Mouse (Mus musculus): ENCODE data around the gene Akr1b10. TPM values are rescaled to one million over a fixed set of nuclear protein-coding genes. Genes with fewer than 3 reads are reported as not detected.

Akr1b10 gene
- polyA plus RNA-seq (2015; fragmentation: Nextera tagmentation; extraction: Ambion mirVana), result 5.5 and 6.0 TPM in 2 replicates

DNA sequence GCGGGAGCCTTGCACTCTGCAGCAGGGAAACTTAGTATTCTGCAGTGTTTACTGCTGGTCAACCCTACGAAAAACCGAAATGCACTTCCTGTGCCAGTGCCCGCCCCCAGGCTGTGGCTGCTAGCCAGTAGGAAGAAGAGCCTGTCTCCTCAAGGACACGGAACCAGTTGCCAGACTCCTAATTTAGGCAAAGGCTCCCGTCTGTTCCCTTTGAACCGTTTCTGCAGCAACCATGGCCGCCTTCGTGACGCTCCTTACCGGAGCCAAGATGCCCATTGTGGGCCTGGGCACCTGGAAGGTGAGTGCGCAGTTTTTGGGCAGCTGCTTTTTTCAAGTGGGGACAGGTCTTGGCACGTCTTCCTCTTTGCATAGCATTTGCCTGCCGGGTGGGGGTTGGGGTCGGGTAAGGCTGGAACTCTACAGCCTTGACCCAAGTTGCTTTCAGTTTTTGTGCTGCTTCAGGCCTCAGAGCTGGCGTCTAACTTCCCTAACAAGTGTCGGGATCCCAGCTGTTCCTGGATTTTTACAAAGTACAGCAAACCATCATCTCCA, at the start of gene Akr1b10:
Gene Akr1b10, plus strand, starts transcription at position 109 of the 552 bp plus-strand sequence.
- Histone ChIP-seq H3K36me3 (ENCODE audit: control insufficient read depth, insufficient read depth) (no peaks in the 10 kb centered on the region), H3K27ac (ENCODE audit: low read length) (peak within 1 kb of the TSS; percentile 64), H3K4me3 (ENCODE audit: low read depth, low read length) (peak within 1 kb of the TSS; percentile 64), H3K27me3 (ENCODE audit: control insufficient read depth, insufficient read depth, low read depth, low read length) (no peaks in the 10 kb centered on the region), H3K9ac (ENCODE audit: low read depth, low read length) (peak within 1 kb of the TSS; percentile 54), H3K9me3 (replicated peaks; ENCODE audit: control insufficient read depth, low read length) (no peaks in the 10 kb centered on the region), H3K4me2 (ENCODE audit: low read depth, low read length) (peak within 1 kb of the TSS; percentile 76), H3K4me1 (ENCODE audit: control insufficient read depth, low read depth, low read length) (peaks cover 5% of the 10 kb centered on the region)
- ATAC-seq (ENCODE audit: low read depth), result peak; percentile 56
- under 1% methylated on average over 17 of the region's 17 CpGs for WGBS (ENCODE audit: insufficient replicate concordance)

DNA sequence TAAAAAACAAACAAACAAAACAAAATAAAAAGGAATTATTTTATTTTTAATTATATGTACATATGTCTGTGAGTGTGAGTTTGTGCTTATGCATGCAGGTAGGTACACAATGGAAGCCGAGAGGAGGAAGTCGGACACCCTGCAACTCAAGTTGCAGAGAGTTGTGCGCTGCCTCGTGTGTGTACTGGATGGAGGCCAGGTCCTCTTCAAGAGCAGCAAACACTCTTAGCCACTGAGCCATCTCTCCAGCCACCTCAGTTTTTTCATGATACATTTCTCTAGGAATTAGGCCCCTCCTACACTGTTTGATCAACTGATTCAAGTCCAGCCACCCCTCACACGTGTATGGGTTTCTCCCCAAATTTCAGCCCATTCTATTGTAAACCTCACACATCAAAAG, 49.3 kb upstream of the Akr1b10 start:
- Histone ChIP-seq H3K4me2 (ENCODE audit: low read depth, low read length) (no peak overlapping the region), H3K9ac (ENCODE audit: low read depth, low read length) (no peak overlapping the region)
- 53% methylated on average over 5 of the region's 5 CpGs for WGBS (ENCODE audit: insufficient replicate concordance)

GRCm38 (mm10) chr6:34337799-34338198, 46.2 kb upstream of the Akr1b10 start:
- Histone ChIP-seq H3K4me2 (ENCODE audit: low read depth, low read length) (no peak overlapping the region), H3K36me3 (ENCODE audit: control insufficient read depth, insufficient read depth) (no peaks in the 10 kb centered on the region), H3K9ac (ENCODE audit: low read depth, low read length) (no peak overlapping the region), H3K4me3 (ENCODE audit: low read depth, low read length) (no peak overlapping the region), H3K27ac (ENCODE audit: low read length) (no peak overlapping the region), H3K27me3 (ENCODE audit: control insufficient read depth, insufficient read depth, low read depth, low read length) (no peaks in the 10 kb centered on the region), H3K9me3 (replicated peaks; ENCODE audit: control insufficient read depth, low read length) (no peaks in the 10 kb centered on the region), H3K4me1 (ENCODE audit: control insufficient read depth, low read depth, low read length) (no peaks in the 10 kb centered on the region)
- no peak for ATAC-seq (ENCODE audit: low read depth)
- 42% methylated on average over 2 of the region's 2 CpGs for WGBS (ENCODE audit: insufficient replicate concordance)

More for the DNA sequence above, 49.3 kb upstream of the Akr1b10 start:
- no peaks in the 10 kb centered on the region for H3K9me3 ChIP-seq (replicated peaks; ENCODE audit: control insufficient read depth, low read length)
- H3K36me3 ChIP-seq (ENCODE audit: control insufficient read depth, insufficient read depth), result no peaks in the 10 kb centered on the region
- no peaks in the 10 kb centered on the region for H3K27me3 ChIP-seq (ENCODE audit: control insufficient read depth, insufficient read depth, low read depth, low read length)
- H3K27ac ChIP-seq (ENCODE audit: low read length), result no peak overlapping the region
- H3K4me1 ChIP-seq (ENCODE audit: control insufficient read depth, low read depth, low read length), result no peaks in the 10 kb centered on the region
- ATAC-seq (ENCODE audit: low read depth), result no peak
- no peak overlapping the region for H3K4me3 ChIP-seq (ENCODE audit: low read depth, low read length)

DNA sequence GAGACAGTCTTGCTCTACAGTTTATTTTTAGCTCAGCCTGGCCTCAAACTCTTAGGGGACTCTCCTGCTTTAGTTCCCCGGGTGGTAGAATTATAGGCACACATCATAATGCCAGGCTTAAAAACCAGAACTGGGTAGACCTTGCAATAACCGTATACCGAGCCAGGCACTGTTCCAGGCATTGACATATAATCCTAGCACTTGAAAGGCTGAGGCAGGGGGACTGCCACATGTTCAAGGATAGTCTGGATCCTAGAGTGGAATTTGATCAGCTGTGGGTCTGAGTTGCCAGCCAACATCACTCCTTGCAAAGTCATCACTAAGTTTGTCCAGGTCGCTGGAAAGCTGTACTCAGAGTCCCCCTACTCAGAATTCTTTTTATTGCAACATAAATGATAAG, 42.0 kb upstream of the Akr1b10 start:
- no peak for ATAC-seq (ENCODE audit: low read depth)
- no peaks in the 10 kb centered on the region for H3K27me3 ChIP-seq (ENCODE audit: control insufficient read depth, insufficient read depth, low read depth, low read length)

GRCm38 (mm10) chr6:34342476-34342875, 41.5 kb upstream of the Akr1b10 start:
- Histone ChIP-seq H3K36me3 (ENCODE audit: control insufficient read depth, insufficient read depth) (no peaks in the 10 kb centered on the region), H3K4me3 (ENCODE audit: low read depth, low read length) (no peak overlapping the region), H3K9ac (ENCODE audit: low read depth, low read length) (no peak overlapping the region), H3K27ac (ENCODE audit: low read length) (no peak overlapping the region), H3K9me3 (replicated peaks; ENCODE audit: control insufficient read depth, low read length) (no peaks in the 10 kb centered on the region), H3K27me3 (ENCODE audit: control insufficient read depth, insufficient read depth, low read depth, low read length) (no peaks in the 10 kb centered on the region), H3K4me1 (ENCODE audit: control insufficient read depth, low read depth, low read length) (no peaks in the 10 kb centered on the region), H3K4me2 (ENCODE audit: low read depth, low read length) (no peak overlapping the region)
- no peak for ATAC-seq (ENCODE audit: low read depth)
- WGBS (ENCODE audit: insufficient replicate concordance), result 72% methylated on average over 2 of the region's 2 CpGs

More for the DNA sequence above, 42.0 kb upstream of the Akr1b10 start:
- H3K9me3 ChIP-seq (replicated peaks; ENCODE audit: control insufficient read depth, low read length), result no peaks in the 10 kb centered on the region
- H3K4me3 ChIP-seq (ENCODE audit: low read depth, low read length), result no peak overlapping the region
- H3K27ac ChIP-seq (ENCODE audit: low read length), result no peak overlapping the region
- 63% methylated on average over 4 of the region's 4 CpGs for WGBS (ENCODE audit: insufficient replicate concordance)
- H3K4me2 ChIP-seq (ENCODE audit: low read depth, low read length), result no peak overlapping the region
- no peaks in the 10 kb centered on the region for H3K36me3 ChIP-seq (ENCODE audit: control insufficient read depth, insufficient read depth)
- no peaks in the 10 kb centered on the region for H3K4me1 ChIP-seq (ENCODE audit: control insufficient read depth, low read depth, low read length)
- no peak overlapping the region for H3K9ac ChIP-seq (ENCODE audit: low read depth, low read length)

GRCm38 (mm10) chr6:34343426-34343825, 40.6 kb upstream of the Akr1b10 start:
- H3K27ac ChIP-seq (ENCODE audit: low read length), result no peak overlapping the region
- H3K36me3 ChIP-seq (ENCODE audit: control insufficient read depth, insufficient read depth), result no peaks in the 10 kb centered on the region
- no peak overlapping the region for H3K9ac ChIP-seq (ENCODE audit: low read depth, low read length)
- H3K9me3 ChIP-seq (replicated peaks; ENCODE audit: control insufficient read depth, low read length), result no peaks in the 10 kb centered on the region
- H3K4me1 ChIP-seq (ENCODE audit: control insufficient read depth, low read depth, low read length), result no peaks in the 10 kb centered on the region
- H3K27me3 ChIP-seq (ENCODE audit: control insufficient read depth, insufficient read depth, low read depth, low read length), result no peaks in the 10 kb centered on the region
- H3K4me3 ChIP-seq (ENCODE audit: low read depth, low read length), result no peak overlapping the region
- ATAC-seq (ENCODE audit: low read depth), result no peak
- no peak overlapping the region for H3K4me2 ChIP-seq (ENCODE audit: low read depth, low read length)
- WGBS (ENCODE audit: insufficient replicate concordance), result 70% methylated on average over 6 of the region's 6 CpGs

DNA sequence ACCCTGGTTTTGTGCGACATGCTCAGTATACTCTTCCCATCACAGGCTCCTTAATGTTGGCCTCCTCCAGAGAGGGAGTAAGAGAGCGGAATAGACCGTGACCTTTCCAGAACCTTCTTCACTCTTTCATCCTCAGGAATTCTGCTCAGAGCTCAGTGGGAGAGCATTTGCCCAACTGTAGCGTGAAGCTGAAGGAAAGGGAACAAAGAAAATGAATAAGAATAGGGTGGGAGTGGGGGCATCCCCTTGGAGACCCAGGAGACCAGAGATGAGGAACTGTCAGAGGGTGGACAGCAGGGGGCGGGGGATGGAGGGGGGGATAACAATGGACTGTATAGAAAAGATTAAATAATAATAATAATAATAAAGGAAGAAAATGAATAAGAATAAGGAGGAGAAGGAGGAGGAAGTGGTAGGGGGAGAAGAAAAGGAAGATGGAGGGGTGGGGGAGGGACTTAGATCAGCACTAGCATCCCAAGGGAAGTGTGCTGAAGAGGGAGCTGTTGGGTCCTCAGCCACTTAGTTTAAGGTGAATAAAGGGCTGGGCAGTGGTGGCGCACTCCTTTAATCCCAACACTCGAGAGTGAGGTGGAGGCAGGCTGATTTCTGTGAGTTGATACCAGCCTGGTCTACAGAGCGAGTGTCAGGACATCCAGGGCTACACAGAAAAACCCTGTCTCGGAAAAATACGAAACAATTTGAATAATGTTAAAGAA, 39.7 kb upstream of the Akr1b10 start:
- no peak for ATAC-seq (ENCODE audit: low read depth)
- no peaks in the 10 kb centered on the region for H3K27me3 ChIP-seq (ENCODE audit: control insufficient read depth, insufficient read depth, low read depth, low read length)
- no peaks in the 10 kb centered on the region for H3K9me3 ChIP-seq (replicated peaks; ENCODE audit: control insufficient read depth, low read length)
- H3K27ac ChIP-seq (ENCODE audit: low read length), result no peak overlapping the region
- H3K9ac ChIP-seq (ENCODE audit: low read depth, low read length), result no peak overlapping the region
- H3K36me3 ChIP-seq (ENCODE audit: control insufficient read depth, insufficient read depth), result no peaks in the 10 kb centered on the region
- no peaks in the 10 kb centered on the region for H3K4me1 ChIP-seq (ENCODE audit: control insufficient read depth, low read depth, low read length)
- no peak overlapping the region for H3K4me2 ChIP-seq (ENCODE audit: low read depth, low read length)
- H3K4me3 ChIP-seq (ENCODE audit: low read depth, low read length), result no peak overlapping the region
- WGBS (ENCODE audit: insufficient replicate concordance), result 51% methylated on average over 10 of the region's 10 CpGs

DNA sequence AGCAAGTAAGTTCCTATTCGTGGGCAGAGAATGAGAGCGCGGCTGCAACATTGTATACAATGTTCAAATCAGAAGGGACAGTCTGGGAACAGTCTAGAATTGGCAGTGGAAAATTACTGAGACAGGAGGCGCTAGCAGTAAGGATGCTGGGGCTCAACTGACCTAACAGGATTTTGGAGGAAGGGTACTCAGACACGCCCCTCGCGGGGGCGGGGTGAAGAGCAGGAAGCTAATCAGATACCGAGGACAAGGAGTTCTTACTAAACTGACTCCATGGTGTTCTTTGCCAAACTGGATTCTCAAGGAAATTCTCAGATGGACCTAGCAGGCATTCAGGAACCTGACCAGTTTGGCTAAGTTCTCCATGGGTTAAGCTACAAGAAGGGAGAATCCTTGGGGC, 39.1 kb upstream of the Akr1b10 start:
- WGBS (ENCODE audit: insufficient replicate concordance), result 20% methylated on average over 9 of the region's 9 CpGs
- no peak overlapping the region for H3K4me2 ChIP-seq (ENCODE audit: low read depth, low read length)
- H3K4me3 ChIP-seq (ENCODE audit: low read depth, low read length), result no peak overlapping the region
- H3K4me1 ChIP-seq (ENCODE audit: control insufficient read depth, low read depth, low read length), result no peaks in the 10 kb centered on the region
- H3K9ac ChIP-seq (ENCODE audit: low read depth, low read length), result no peak overlapping the region
- H3K9me3 ChIP-seq (replicated peaks; ENCODE audit: control insufficient read depth, low read length), result no peaks in the 10 kb centered on the region
- no peak overlapping the region for H3K27ac ChIP-seq (ENCODE audit: low read length)
- no peaks in the 10 kb centered on the region for H3K36me3 ChIP-seq (ENCODE audit: control insufficient read depth, insufficient read depth)
- H3K27me3 ChIP-seq (ENCODE audit: control insufficient read depth, insufficient read depth, low read depth, low read length), result no peaks in the 10 kb centered on the region
- no peak for ATAC-seq (ENCODE audit: low read depth)

GRCm38 (mm10) chr6:34346096-34346898, 37.7 kb upstream of the Akr1b10 start:
- 40% methylated on average over 14 of the region's 14 CpGs for WGBS (ENCODE audit: insufficient replicate concordance)
- no peaks in the 10 kb centered on the region for H3K9me3 ChIP-seq (replicated peaks; ENCODE audit: control insufficient read depth, low read length)
- no peak overlapping the region for H3K4me2 ChIP-seq (ENCODE audit: low read depth, low read length)
- no peak overlapping the region for H3K4me3 ChIP-seq (ENCODE audit: low read depth, low read length)
- no peaks in the 10 kb centered on the region for H3K27me3 ChIP-seq (ENCODE audit: control insufficient read depth, insufficient read depth, low read depth, low read length)
- no peak for ATAC-seq (ENCODE audit: low read depth)
- H3K27ac ChIP-seq (ENCODE audit: low read length), result no peak overlapping the region
- no peak overlapping the region for H3K9ac ChIP-seq (ENCODE audit: low read depth, low read length)
- no peaks in the 10 kb centered on the region for H3K36me3 ChIP-seq (ENCODE audit: control insufficient read depth, insufficient read depth)
- no peaks in the 10 kb centered on the region for H3K4me1 ChIP-seq (ENCODE audit: control insufficient read depth, low read depth, low read length)

Measured in liver, embryonic 16.5 days (tissue).